Mouse (Mus musculus) cortical plate, adult 2 months (tissue): ENCODE results near the gene Fam124a.

Experiments used
- CTCF ChIP-seq: fragments of 200-500 bp; IDR thresholded peaks from 2 replicates; pipeline ENCODE4 v1.5.1; 2011; ENCODE audit warnings: mild to moderate bottlenecking, control low read depth, low read length; ENCODE audit not compliant: insufficient read depth; ENCODE audit errors: extremely low read depth
- POLR2A ChIP-seq: fragments of 200-500 bp; IDR thresholded peaks from 2 replicates; pipeline ENCODE4 v1.6.1; 2011; ENCODE audit warnings: mild to moderate bottlenecking, low read length, control low read depth; ENCODE audit not compliant: insufficient read depth; ENCODE audit errors: extremely low read depth

GRCm38 (mm10) chr14:62607791-62608196 lies 52.3 kb downstream of the Fam124a start:
- TF ChIP-seq CTCF (peak; percentile 59), POLR2A (no peak)
